ENCODE assay signal across 23 mouse cellular contexts in the genomic region with DNA sequence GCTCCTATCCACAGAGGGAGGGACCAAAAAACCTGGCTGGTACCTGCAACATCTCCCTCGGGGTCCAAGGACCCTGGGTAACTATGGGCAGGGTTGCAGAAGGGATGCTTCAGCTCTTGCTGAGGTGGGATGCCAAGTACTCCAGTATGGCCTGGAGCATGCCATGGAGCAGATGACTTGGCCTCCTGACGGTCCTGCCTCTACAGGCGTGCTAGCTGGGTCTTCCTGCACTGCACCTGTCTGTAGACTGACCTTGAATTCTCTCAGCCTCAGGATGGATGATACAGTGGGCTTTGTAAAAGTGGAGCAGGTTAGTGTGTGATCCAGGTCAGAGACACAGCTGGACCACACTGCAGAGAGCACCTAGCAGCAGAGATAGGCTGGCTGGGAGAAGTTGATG. TPM values are rescaled to one million over a fixed set of nuclear protein-coding genes. Genes with fewer than 3 reads are reported as not detected.
DNase-seq lines count a peak whose midpoint lies in the region; ATAC-seq and TF ChIP-seq lines count a peak whose summit lies in the region.
"Had no signal": no experiment of that assay in that cellular context is flagged by ENCODE, and none has a peak within 500 bp of the region (broad histone marks: within the 10 kb centered on the region; RNA-seq: fewer than 3 reads in every experiment).

No protein-coding gene starts in this region.

- H3ac ChIP-seq in myocyte (ENCODE audit: control insufficient read depth, insufficient read length) = no peak overlapping the region

- 0 out of 2 replicates have a peak overlapping the region, but pooled peaks have one; percentile 32 for H3K27ac ChIP-seq in layer of hippocampus, adult 2 months
- peak overlapping the region; percentile 12; the same call in 1 of the 2 replicates for H3K27ac ChIP-seq in midbrain, postnatal 0 days (ENCODE audit: low read depth, low read length)
- H3K27ac ChIP-seq in midbrain, embryonic 14.5 days (replicated peaks; ENCODE audit: low read depth, low read length) = no peak overlapping the region
- H3K27ac ChIP-seq: forebrain, embryonic 10.5 days; forebrain, embryonic 13.5 days; heart, embryonic 15.5 days; hindbrain, embryonic 10.5 days; hindbrain, embryonic 13.5 days had no signal

- H3K9me3 ChIP-seq in midbrain, postnatal 0 days (ENCODE audit: low read length) = no peaks in the 10 kb centered on the region
- no peaks in the 10 kb centered on the region for H3K9me3 ChIP-seq in midbrain, embryonic 14.5 days (ENCODE audit: control insufficient read depth, low read length)
- H3K9me3 ChIP-seq: forebrain, embryonic 10.5 days; forebrain, embryonic 13.5 days; heart, embryonic 15.5 days; hindbrain, embryonic 10.5 days; hindbrain, embryonic 13.5 days had no signal

- TF ChIP-seq POLR2A in myocyte (IDR thresholded peaks at IDR 0.05; ENCODE audit: insufficient read length, low read depth) = peak; percentile 28

- H3K36me3 ChIP-seq in midbrain, postnatal 0 days (ENCODE audit: insufficient read depth, low read length) = peaks cover 43% of the 10 kb centered on the region
- H3K36me3 ChIP-seq in midbrain, embryonic 14.5 days (ENCODE audit: control insufficient read depth, insufficient read depth, low read length) = peaks cover 54% of the 10 kb centered on the region
- H3K36me3 ChIP-seq in myocyte (ENCODE audit: control insufficient read depth, insufficient read depth) = peaks cover 13% of the 10 kb centered on the region

- WGBS in midbrain, postnatal 0 days = 81% methylated on average over 3 of the region's 3 CpGs
- WGBS in midbrain, embryonic 14.5 days = 81% methylated on average over 3 of the region's 3 CpGs

- no peak overlapping the region for H3K4me2 ChIP-seq in midbrain, postnatal 0 days (ENCODE audit: low read depth, low read length, poor library complexity, severe bottlenecking)
- H3K4me2 ChIP-seq in midbrain, embryonic 14.5 days (ENCODE audit: low read length) = no peak overlapping the region
- H3K4me2 ChIP-seq in myocyte (ENCODE audit: low read depth) = no peak overlapping the region
- H3K4me2 ChIP-seq: forebrain, embryonic 13.5 days; heart, embryonic 11.5 days; heart, embryonic 15.5 days; hindbrain, embryonic 13.5 days had no signal

- H3K4me1 ChIP-seq in midbrain, postnatal 0 days (ENCODE audit: insufficient read depth, low read length) = peaks cover 9% of the 10 kb centered on the region
- peaks cover 24% of the 10 kb centered on the region for H3K4me1 ChIP-seq in midbrain, embryonic 14.5 days (ENCODE audit: control insufficient read depth, insufficient read depth, low read length)

- no peak for ATAC-seq in midbrain, postnatal 0 days (ENCODE audit: low FRiP score)
- ATAC-seq in midbrain, embryonic 14.5 days (ENCODE audit: low FRiP score, low TSS enrichment) = no peak
- ATAC-seq: CD4-positive, CD25-positive, alpha-beta regulatory T cell, adult 4 months; forebrain, embryonic 13.5 days; forebrain, embryonic 16.5 days; hindbrain, embryonic 16.5 days had no signal

- H3K4me3 ChIP-seq in layer of hippocampus, adult 2 months = no peak overlapping the region
- no peak overlapping the region for H3K4me3 ChIP-seq in midbrain, postnatal 0 days (ENCODE audit: low read depth, low read length)
- no peak overlapping the region for H3K4me3 ChIP-seq in midbrain, embryonic 14.5 days (replicated peaks; ENCODE audit: low read depth, low read length)
- no peak overlapping the region for H3K4me3 ChIP-seq in myocyte
- H3K4me3 ChIP-seq: forebrain, embryonic 13.5 days; heart, embryonic 15.5 days; hindbrain, embryonic 10.5 days; hindbrain, embryonic 13.5 days had no signal

- DNase-seq in layer of hippocampus, adult 2 months (ENCODE audit: low spot score in 2 of 2) = no peak
- no peak for DNase-seq in layer of hippocampus, adult 11-12 months (ENCODE audit: low spot score)
- no peak for DNase-seq in midbrain, postnatal 0 days (ENCODE audit: low spot score)
- no peak for DNase-seq in midbrain, embryonic 14.5 days
- no peak for DNase-seq in frontal cortex, postnatal 25 days (ENCODE audit: low spot score in 2 of 2)
- DNase-seq: adrenal gland, adult 2 months; adrenal gland, postnatal 14 days; cerebellum, adult 11 months; cerebellum, adult 2 months; cerebellum, postnatal 25 days; gastrocnemius, postnatal 25 days; heart, postnatal 10 days; heart, postnatal 36 days had no signal

- no peak for TF ChIP-seq CTCF in layer of hippocampus, adult 2 months (conservative IDR thresholded peaks at IDR 0.05)
- no peak for TF ChIP-seq CTCF in midbrain, postnatal 0 days (IDR thresholded peaks at IDR 0.05)

- H3K9ac ChIP-seq in midbrain, postnatal 0 days (replicated peaks; ENCODE audit: low read length, poor library complexity, severe bottlenecking) = no peak overlapping the region
- no peak overlapping the region for H3K9ac ChIP-seq in midbrain, embryonic 14.5 days (replicated peaks; ENCODE audit: low read length)
- H3K9ac ChIP-seq: heart, embryonic 15.5 days had no signal

- H3K27me3 ChIP-seq in midbrain, postnatal 0 days (ENCODE audit: insufficient read depth, low read length) = no peaks in the 10 kb centered on the region
- no peaks in the 10 kb centered on the region for H3K27me3 ChIP-seq in midbrain, embryonic 14.5 days (ENCODE audit: control insufficient read depth, insufficient read depth, low read length)
- H3K27me3 ChIP-seq in myocyte (ENCODE audit: control insufficient read depth, insufficient read depth, insufficient read length) = no peaks in the 10 kb centered on the region
- H3K27me3 ChIP-seq: forebrain, embryonic 13.5 days; heart, embryonic 15.5 days; hindbrain, embryonic 13.5 days had no signal

- peaks cover 8% of the 10 kb centered on the region for H3K79me2 ChIP-seq in myocyte (ENCODE audit: control insufficient read depth, insufficient read depth)

TF ChIP-seq in myocyte, 11 proteins besides CTCF, POLR2A, EP300 and RAD21:
- TF ChIP-seq POLR2AphosphoS2 (IDR thresholded peaks at IDR 0.05; ENCODE audit: insufficient read length, low read depth) = peak; percentile 95
- no peak for TF ChIP-seq MYOG (IDR thresholded peaks at IDR 0.05; ENCODE audit: control insufficient read depth in 1 of 3, insufficient read depth in 1 of 3, insufficient read length in 2 of 3, low read depth in 2 of 3)

RNA-seq across cellular contexts. Expression of a gene that starts 3.5 kb away (rescaled TPM):
- 10 to 100 TPM; 65.0 to 69.0 TPM for total RNA-seq in layer of hippocampus, adult 2 months (2021)
- 26.3 and 48.0 TPM in 2 replicates for total RNA-seq in midbrain, postnatal 0 days (2014; rRNA removed)
- polyA plus RNA-seq in midbrain, postnatal 0 days (2015; fragmentation: Nextera tagmentation; extraction: Ambion mirVana) = 44.0 and 47.4 TPM in 2 replicates
- polyA plus RNA-seq in midbrain, embryonic 14.5 days (2014; fragmentation: Nextera tagmentation; extraction: Ambion mirVana) = 22.4 and 25.1 TPM in 2 replicates
- polyA plus RNA-seq in myocyte (2012; fragmentation: generic; extraction: Trizol) = 1.9 TPM

RNA-seq across cellular contexts. Expression of a gene that starts 3.7 kb away (rescaled TPM):
- 10 to 100 TPM; 10.6 to 16.5 TPM for total RNA-seq in layer of hippocampus, adult 2 months (2021)
- total RNA-seq in midbrain, postnatal 0 days (2014; rRNA removed) = 66.6 and 75.1 TPM in 2 replicates
- polyA plus RNA-seq in midbrain, postnatal 0 days (2015; fragmentation: Nextera tagmentation; extraction: Ambion mirVana) = 44.9 and 48.5 TPM in 2 replicates
- polyA plus RNA-seq in midbrain, embryonic 14.5 days (2014; fragmentation: Nextera tagmentation; extraction: Ambion mirVana) = 45.2 and 47.3 TPM in 2 replicates
- polyA plus RNA-seq in myocyte (2012; fragmentation: generic; extraction: Trizol) = 25.1 TPM

RNA-seq across cellular contexts. Expression of a gene that starts 27.6 kb away (rescaled TPM):
- 10 to 100 TPM; 45.3 to 46.9 TPM for total RNA-seq in layer of hippocampus, adult 2 months (2021)
- 74.6 and 74.7 TPM in 2 replicates for total RNA-seq in midbrain, postnatal 0 days (2014; rRNA removed)
- 35.3 and 36.0 TPM in 2 replicates for polyA plus RNA-seq in midbrain, postnatal 0 days (2015; fragmentation: Nextera tagmentation; extraction: Ambion mirVana)
- polyA plus RNA-seq in midbrain, embryonic 14.5 days (2014; fragmentation: Nextera tagmentation; extraction: Ambion mirVana) = 46.7 and 54.2 TPM in 2 replicates
- polyA plus RNA-seq in myocyte (2012; fragmentation: generic; extraction: Trizol) = 119 TPM

RNA-seq across cellular contexts. Expression of a gene that starts 36.6 kb away (rescaled TPM):
- total RNA-seq in layer of hippocampus, adult 2 months (2021) = 100 to 1,000 TPM; 145 to 153 TPM
- total RNA-seq in midbrain, postnatal 0 days (2014; rRNA removed) = 182 and 183 TPM in 2 replicates
- polyA plus RNA-seq in midbrain, postnatal 0 days (2015; fragmentation: Nextera tagmentation; extraction: Ambion mirVana) = 95.4 and 105 TPM in 2 replicates
- polyA plus RNA-seq in midbrain, embryonic 14.5 days (2014; fragmentation: Nextera tagmentation; extraction: Ambion mirVana) = 106 and 116 TPM in 2 replicates
- polyA plus RNA-seq in myocyte (2012; fragmentation: generic; extraction: Trizol) = 68.0 TPM

RNA-seq across cellular contexts. Expression of a gene that starts 48.6 kb away (rescaled TPM):
- total RNA-seq in layer of hippocampus, adult 2 months (2021) = 100 to 1,000 TPM; 102 to 105 TPM
- 168 and 215 TPM in 2 replicates for total RNA-seq in midbrain, postnatal 0 days (2014; rRNA removed)
- 71.6 and 80.4 TPM in 2 replicates for polyA plus RNA-seq in midbrain, postnatal 0 days (2015; fragmentation: Nextera tagmentation; extraction: Ambion mirVana)
- 80.1 and 88.8 TPM in 2 replicates for polyA plus RNA-seq in midbrain, embryonic 14.5 days (2014; fragmentation: Nextera tagmentation; extraction: Ambion mirVana)
- 55.9 TPM for polyA plus RNA-seq in myocyte (2012; fragmentation: generic; extraction: Trizol)
